Mouse (Mus musculus): ENCODE data around the gene Srsf1. TPM values are rescaled to one million over a fixed set of nuclear protein-coding genes. Genes with fewer than 3 reads are reported as not detected.

The Srsf1 gene
- polyA plus RNA-seq, 1 experiment from 2014 or later, result 345 TPM

DNA sequence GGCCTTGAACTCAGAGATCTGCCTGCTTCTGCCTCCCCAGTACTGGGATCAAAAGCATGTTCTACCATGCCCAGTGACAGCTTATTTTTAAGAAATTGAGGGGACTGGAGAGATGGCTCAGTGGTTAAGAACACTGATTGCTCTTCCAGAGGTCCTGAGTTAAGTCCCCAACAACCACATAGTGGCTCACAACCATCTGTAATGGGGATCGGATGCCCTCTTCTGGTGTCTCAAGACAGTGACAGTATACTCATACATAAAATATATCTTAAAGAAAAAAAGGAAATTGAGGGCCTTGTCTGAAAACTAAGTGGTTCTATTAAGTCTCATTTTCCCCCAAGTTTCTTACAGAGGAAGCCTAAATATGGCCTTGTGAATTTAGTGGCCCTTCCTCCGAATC, 10.6 kb downstream of the Srsf1 start:
- 68% methylated on average over 2 of the region's 2 CpGs for WGBS

DNA sequence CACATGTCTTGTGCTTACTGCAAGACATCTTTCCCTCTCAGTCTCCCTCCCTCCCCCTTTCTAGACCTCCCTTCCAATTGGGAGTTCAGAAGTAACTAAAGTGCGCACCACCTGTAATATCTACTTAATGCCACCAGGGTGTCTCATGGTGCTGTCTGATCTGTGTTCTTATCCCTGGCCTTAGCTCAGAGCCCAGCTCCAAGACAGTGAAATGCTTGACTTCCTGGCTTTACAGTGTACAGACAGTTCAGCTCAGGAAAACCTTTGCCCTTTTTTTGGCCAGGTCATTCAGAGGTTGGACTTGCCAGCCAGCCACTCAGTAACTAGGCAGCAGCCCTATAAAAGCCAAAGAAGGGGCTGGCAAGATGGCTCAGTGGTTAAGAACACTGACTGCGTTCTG, 12.0 kb downstream of the Srsf1 start:
- WGBS, result 47% methylated on average over 2 of the region's 2 CpGs
- no peaks in the 10 kb centered on the region for H3K9me3 ChIP-seq (ENCODE audit: control insufficient read depth, low read depth, low read length)
- peak; percentile 87 for ATAC-seq (ENCODE audit: insufficient number of reproducible peaks, insufficient read depth, low FRiP score, low read depth)
- H3K36me3 ChIP-seq (ENCODE audit: control insufficient read depth, insufficient read depth, low read length), result no peaks in the 10 kb centered on the region
- H3K4me3 ChIP-seq (ENCODE audit: low read depth, low read length), result no peak overlapping the region
- no peaks in the 10 kb centered on the region for H3K27me3 ChIP-seq (ENCODE audit: control insufficient read depth, insufficient read depth, low read length)
- H3K9ac ChIP-seq (replicated peaks; ENCODE audit: low read depth, low read length), result no peak overlapping the region
- no peaks in the 10 kb centered on the region for H3K4me1 ChIP-seq (ENCODE audit: control insufficient read depth, insufficient read depth, low read length)
- no peak overlapping the region for H3K4me2 ChIP-seq (replicated peaks; ENCODE audit: low read depth, low read length)
- H3K27ac ChIP-seq (ENCODE audit: low read length), result no peak overlapping the region

More for the DNA sequence above, 10.6 kb downstream of the Srsf1 start:
- H3K36me3 ChIP-seq (ENCODE audit: control insufficient read depth, insufficient read depth, low read length), result peaks cover 8% of the 10 kb centered on the region; the same call in 1 of the 2 replicates
- H3K9me3 ChIP-seq (ENCODE audit: control insufficient read depth, low read depth, low read length), result no peaks in the 10 kb centered on the region
- H3K4me1 ChIP-seq (ENCODE audit: control insufficient read depth, insufficient read depth, low read length), result no peaks in the 10 kb centered on the region
- no peaks in the 10 kb centered on the region for H3K27me3 ChIP-seq (ENCODE audit: control insufficient read depth, insufficient read depth, low read length)
- no peak overlapping the region for H3K27ac ChIP-seq (ENCODE audit: low read length)
- no peak overlapping the region for H3K9ac ChIP-seq (replicated peaks; ENCODE audit: low read depth, low read length)
- H3K4me3 ChIP-seq (ENCODE audit: low read depth, low read length), result no peak overlapping the region
- ATAC-seq (ENCODE audit: insufficient number of reproducible peaks, insufficient read depth, low FRiP score, low read depth), result no peak
- H3K4me2 ChIP-seq (replicated peaks; ENCODE audit: low read depth, low read length), result no peak overlapping the region

DNA sequence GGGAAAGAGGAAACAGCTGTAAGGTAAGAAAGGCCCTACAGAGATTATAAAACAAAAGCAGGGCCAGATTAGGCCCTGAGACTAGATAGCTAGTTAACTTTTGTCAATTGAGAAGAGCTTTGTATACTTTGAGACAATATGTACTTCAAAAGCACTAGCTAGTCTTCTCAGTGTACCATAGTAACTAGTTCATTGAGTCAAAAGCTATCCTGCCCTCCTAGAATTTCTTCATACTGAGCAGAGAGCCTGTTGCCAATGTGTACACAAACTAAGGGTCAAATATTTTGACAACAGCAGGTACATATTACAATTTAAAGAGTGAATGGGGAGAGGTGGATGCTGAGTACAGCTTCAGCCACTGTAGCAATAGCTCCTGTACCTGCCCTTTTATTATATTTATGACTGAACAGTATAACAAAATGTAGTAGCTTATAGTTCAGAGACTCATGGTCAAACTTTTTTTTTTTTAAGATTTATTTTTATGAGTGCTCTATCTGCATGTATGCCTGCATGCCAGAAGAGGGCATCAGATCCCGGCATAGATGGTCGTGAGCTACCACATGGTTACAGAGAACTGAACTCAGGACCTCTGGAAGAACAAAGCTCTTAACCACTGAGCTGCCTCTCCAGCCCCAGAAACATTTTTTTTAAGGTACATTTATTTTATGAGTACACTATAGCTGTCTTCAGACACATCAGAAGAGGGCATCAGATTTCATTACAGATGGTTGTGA, 14.9 kb downstream of the Srsf1 start:
- WGBS, result 81% methylated on average over 2 of the region's 2 CpGs
- H3K36me3 ChIP-seq (ENCODE audit: control insufficient read depth, insufficient read depth, low read length), result no peaks in the 10 kb centered on the region
- peaks cover under 1% of the 10 kb centered on the region; the same call in 1 of the 2 replicates for H3K4me1 ChIP-seq (ENCODE audit: control insufficient read depth, insufficient read depth, low read length)
- H3K9ac ChIP-seq (replicated peaks; ENCODE audit: low read depth, low read length), result no peak overlapping the region
- H3K4me2 ChIP-seq (replicated peaks; ENCODE audit: low read depth, low read length), result no peak overlapping the region
- H3K27ac ChIP-seq (ENCODE audit: low read length), result no peak overlapping the region
- H3K4me3 ChIP-seq (ENCODE audit: low read depth, low read length), result no peak overlapping the region
- H3K27me3 ChIP-seq (ENCODE audit: control insufficient read depth, insufficient read depth, low read length), result no peaks in the 10 kb centered on the region
- H3K9me3 ChIP-seq (ENCODE audit: control insufficient read depth, low read depth, low read length), result no peaks in the 10 kb centered on the region
- ATAC-seq (ENCODE audit: insufficient number of reproducible peaks, insufficient read depth, low FRiP score, low read depth), result no peak

DNA sequence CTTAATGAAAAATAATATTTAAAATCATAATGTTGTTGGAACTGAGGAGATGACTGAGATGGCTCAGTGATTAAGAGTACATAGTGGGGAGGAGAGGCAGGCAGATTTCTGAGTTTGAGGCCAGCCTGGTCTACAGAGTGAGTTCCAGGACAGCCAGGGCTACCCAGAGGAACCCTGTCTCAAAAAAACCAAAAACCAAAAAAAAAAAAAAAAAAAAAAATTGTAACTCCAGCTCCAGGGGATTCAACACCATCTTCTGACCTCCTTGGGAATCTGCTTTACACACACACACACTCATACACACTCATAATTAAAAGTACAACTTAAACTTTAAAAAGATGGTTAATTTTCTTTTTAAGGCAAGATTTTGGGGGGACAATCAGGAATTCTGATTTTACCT, 18.6 kb downstream of the Srsf1 start:
- Histone ChIP-seq H3K36me3 (ENCODE audit: control insufficient read depth, insufficient read depth, low read length) (no peaks in the 10 kb centered on the region), H3K4me3 (ENCODE audit: low read depth, low read length) (no peak overlapping the region), H3K27ac (ENCODE audit: low read length) (no peak overlapping the region), H3K27me3 (ENCODE audit: control insufficient read depth, insufficient read depth, low read length) (no peaks in the 10 kb centered on the region), H3K4me1 (ENCODE audit: control insufficient read depth, insufficient read depth, low read length) (peaks cover 15% of the 10 kb centered on the region), H3K9ac (replicated peaks; ENCODE audit: low read depth, low read length) (no peak overlapping the region), H3K9me3 (ENCODE audit: control insufficient read depth, low read depth, low read length) (no peaks in the 10 kb centered on the region), H3K4me2 (replicated peaks; ENCODE audit: low read depth, low read length) (no peak overlapping the region)
- no peak for ATAC-seq (ENCODE audit: insufficient number of reproducible peaks, insufficient read depth, low FRiP score, low read depth)

DNA sequence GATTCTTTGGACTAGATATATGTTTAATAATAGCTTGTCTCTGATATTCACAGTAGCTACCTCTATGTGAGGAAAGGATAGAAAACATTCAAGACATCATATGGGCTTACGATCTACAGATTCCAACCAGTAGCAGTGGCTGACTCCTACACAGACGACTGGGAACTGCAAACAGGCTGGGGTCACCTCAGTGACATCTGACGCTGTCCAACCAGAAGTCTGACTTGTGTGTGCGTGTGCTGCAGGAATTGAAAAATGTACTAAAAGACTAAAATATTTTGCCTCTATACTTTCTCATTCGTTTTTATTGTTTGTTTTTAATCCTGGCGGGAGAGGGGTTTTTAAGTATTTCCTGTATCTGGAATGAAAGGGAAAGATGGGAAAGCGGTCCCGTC, 20.0 kb downstream of the Srsf1 start:
- no peak for ATAC-seq (ENCODE audit: insufficient number of reproducible peaks, insufficient read depth, low FRiP score, low read depth)

DNA sequence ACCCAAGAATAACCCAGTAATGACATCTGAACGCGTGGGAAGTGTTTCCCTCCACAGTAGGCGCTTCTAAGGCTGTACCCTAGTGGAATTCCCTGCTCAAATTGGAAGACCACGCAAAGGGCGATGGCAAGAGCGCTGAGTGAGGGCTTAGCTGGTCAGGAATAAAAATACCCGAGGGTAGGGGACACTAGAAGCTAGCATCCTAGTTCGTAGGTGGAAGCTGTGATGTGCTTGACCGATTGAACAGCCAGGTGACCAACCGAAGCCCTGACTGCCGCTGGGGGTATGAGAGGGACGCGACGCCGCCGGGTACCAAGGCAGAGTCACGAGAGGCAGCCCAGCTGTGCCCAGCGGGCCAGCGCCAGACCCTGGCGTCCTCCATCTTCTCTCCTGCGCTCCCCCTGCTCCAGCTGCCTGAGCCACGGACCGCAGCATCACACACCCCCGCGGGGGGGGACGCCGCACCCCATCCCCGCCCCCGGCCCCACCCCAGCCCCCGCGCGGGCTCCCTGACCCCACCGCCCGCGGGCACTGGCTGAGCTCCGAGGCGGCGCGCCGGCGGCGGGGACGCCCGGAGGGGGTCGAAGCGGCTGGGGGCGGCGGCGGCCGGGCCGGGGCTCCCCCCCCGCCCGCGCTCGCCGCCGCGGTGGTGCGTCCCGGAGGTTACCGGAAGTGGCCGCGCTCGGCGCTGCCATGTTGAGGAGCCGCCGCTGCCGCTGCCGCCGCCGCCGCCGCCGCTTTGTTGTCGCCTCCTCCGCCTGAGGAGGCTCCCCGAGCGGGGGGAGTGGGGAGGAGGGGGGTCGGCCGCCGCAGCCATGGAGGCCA, 20.6 kb downstream of the Srsf1 start, which contains the start of gene Vezf1:
Gene Vezf1, plus strand, starts transcription at position 694 of the 825 bp plus-strand sequence.
- Histone ChIP-seq H3K4me2 (replicated peaks; ENCODE audit: low read depth, low read length) (peak within 1 kb of the TSS; percentile 78), H3K4me1 (ENCODE audit: control insufficient read depth, insufficient read depth, low read length) (peaks cover 25% of the 10 kb centered on the region), H3K9ac (replicated peaks; ENCODE audit: low read depth, low read length) (peak within 1 kb of the TSS; percentile 92), H3K27me3 (ENCODE audit: control insufficient read depth, insufficient read depth, low read length) (no peaks in the 10 kb centered on the region), H3K36me3 (ENCODE audit: control insufficient read depth, insufficient read depth, low read length) (no peaks in the 10 kb centered on the region), H3K9me3 (ENCODE audit: control insufficient read depth, low read depth, low read length) (no peaks in the 10 kb centered on the region), H3K4me3 (ENCODE audit: low read depth, low read length) (peak within 1 kb of the TSS; percentile 94), H3K27ac (ENCODE audit: low read length) (peak within 1 kb of the TSS; percentile 98)
- whole genome bisulfite sequencing, result under 1% methylated on average over 29 of the region's 81 CpGs
- peak; percentile 86 for ATAC-seq (ENCODE audit: insufficient number of reproducible peaks, insufficient read depth, low FRiP score, low read depth)

More for the DNA sequence above, 20.0 kb downstream of the Srsf1 start:
- H3K4me1 ChIP-seq (ENCODE audit: control insufficient read depth, insufficient read depth, low read length), result peaks cover 25% of the 10 kb centered on the region
- 3% methylated on average over 8 of the region's 8 CpGs for WGBS
- H3K4me3 ChIP-seq (ENCODE audit: low read depth, low read length), result peak overlapping the region; percentile 94
- H3K27me3 ChIP-seq (ENCODE audit: control insufficient read depth, insufficient read depth, low read length), result no peaks in the 10 kb centered on the region
- no peaks in the 10 kb centered on the region for H3K36me3 ChIP-seq (ENCODE audit: control insufficient read depth, insufficient read depth, low read length)
- no peaks in the 10 kb centered on the region for H3K9me3 ChIP-seq (ENCODE audit: control insufficient read depth, low read depth, low read length)
- peak overlapping the region; percentile 98 for H3K27ac ChIP-seq (ENCODE audit: low read length)
- H3K4me2 ChIP-seq (replicated peaks; ENCODE audit: low read depth, low read length), result peak overlapping the region; percentile 78
- H3K9ac ChIP-seq (replicated peaks; ENCODE audit: low read depth, low read length), result peak overlapping the region; percentile 92

DNA sequence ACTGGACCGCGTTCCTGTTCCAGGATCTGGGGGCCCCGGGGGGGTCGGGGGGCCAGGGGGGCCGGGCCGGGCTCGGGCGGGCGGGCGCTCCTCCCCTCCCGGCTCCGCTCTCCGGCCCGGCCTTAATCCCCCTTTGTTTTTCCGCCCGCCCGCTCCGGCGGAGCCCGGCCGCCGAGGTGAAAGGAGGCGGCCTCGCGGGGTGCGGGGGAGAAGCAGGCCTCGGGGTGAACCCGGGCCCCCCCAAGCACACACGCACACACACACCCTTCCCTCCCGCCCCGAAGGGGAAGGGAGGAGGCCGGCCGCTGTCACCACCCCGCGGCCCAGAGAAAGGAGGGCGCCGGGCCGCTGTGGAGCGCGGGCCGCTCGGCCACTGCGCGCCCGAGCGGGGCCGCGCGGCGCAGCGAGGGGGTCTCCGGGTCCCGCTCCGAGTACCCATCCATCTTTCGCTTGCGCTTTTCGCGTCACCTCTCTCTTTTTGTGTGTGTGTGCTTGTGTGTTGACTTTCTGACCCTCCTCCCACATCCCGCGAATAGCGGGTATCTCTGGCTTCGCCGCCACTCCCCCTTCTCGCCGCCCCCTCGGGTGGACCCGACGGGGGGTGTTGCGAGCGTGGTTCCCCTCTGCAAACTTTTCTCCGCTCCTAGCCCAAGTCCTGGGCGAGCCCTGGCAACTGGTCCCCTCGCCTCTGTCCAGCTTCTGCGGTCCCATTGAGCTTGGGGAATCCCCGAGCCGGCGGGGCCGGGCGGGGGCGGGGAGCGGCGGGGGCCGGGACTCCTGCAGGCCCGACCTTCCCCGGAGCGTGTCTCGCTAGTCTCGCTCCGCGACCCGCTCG, 21.5 kb downstream of the Srsf1 start:
- no peaks in the 10 kb centered on the region for H3K27me3 ChIP-seq (ENCODE audit: control insufficient read depth, insufficient read depth, low read length)
- under 1% methylated on average over 70 of the region's 92 CpGs for WGBS
- peak overlapping the region; percentile 94 for H3K4me3 ChIP-seq (ENCODE audit: low read depth, low read length)
- H3K36me3 ChIP-seq (ENCODE audit: control insufficient read depth, insufficient read depth, low read length), result peaks cover 5% of the 10 kb centered on the region; the same call in 1 of the 2 replicates
- peaks cover 28% of the 10 kb centered on the region for H3K4me1 ChIP-seq (ENCODE audit: control insufficient read depth, insufficient read depth, low read length)
- H3K9ac ChIP-seq (replicated peaks; ENCODE audit: low read depth, low read length), result peak overlapping the region; percentile 92
- peak overlapping the region; percentile 78 for H3K4me2 ChIP-seq (replicated peaks; ENCODE audit: low read depth, low read length)
- H3K9me3 ChIP-seq (ENCODE audit: control insufficient read depth, low read depth, low read length), result no peaks in the 10 kb centered on the region
- H3K27ac ChIP-seq (ENCODE audit: low read length), result peak overlapping the region; percentile 98
- ATAC-seq (ENCODE audit: insufficient number of reproducible peaks, insufficient read depth, low FRiP score, low read depth), result peak; percentile 68

DNA sequence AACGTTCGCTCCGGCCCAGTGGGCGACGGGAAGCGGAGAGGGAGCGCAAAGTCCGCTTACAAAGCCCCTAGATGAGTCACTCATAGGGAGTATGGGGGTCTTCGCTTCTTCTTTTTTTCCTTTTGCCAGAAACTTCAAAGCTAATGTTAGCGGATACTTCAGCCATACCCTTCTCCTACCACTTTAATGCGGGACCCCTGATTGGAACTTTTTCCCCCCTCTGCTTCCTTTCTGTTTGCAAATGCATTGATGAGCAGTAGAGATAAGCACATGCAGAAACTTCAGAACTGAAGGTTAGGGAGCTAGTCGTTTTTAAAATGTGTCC, 22.0 kb downstream of the Srsf1 start:
- under 1% methylated on average over 12 of the region's 12 CpGs for WGBS
- Histone ChIP-seq H3K4me2 (replicated peaks; ENCODE audit: low read depth, low read length) (peak overlapping the region; percentile 78), H3K4me3 (ENCODE audit: low read depth, low read length) (peak overlapping the region; percentile 94), H3K9ac (replicated peaks; ENCODE audit: low read depth, low read length) (peak overlapping the region; percentile 92), H3K36me3 (ENCODE audit: control insufficient read depth, insufficient read depth, low read length) (peaks cover 11% of the 10 kb centered on the region; the same call in 1 of the 2 replicates), H3K27me3 (ENCODE audit: control insufficient read depth, insufficient read depth, low read length) (no peaks in the 10 kb centered on the region), H3K4me1 (ENCODE audit: control insufficient read depth, insufficient read depth, low read length) (peaks cover 28% of the 10 kb centered on the region), H3K27ac (ENCODE audit: low read length) (peak overlapping the region; percentile 98), H3K9me3 (ENCODE audit: control insufficient read depth, low read depth, low read length) (no peaks in the 10 kb centered on the region)
- no peak for ATAC-seq (ENCODE audit: insufficient number of reproducible peaks, insufficient read depth, low FRiP score, low read depth)
